Mouse (Mus musculus) erythroblast, embryonic 14.5 days (primary cell): Measurements from ENCODE around the gene Col5a1. TPM values are rescaled to one million over a fixed set of nuclear protein-coding genes. Genes with fewer than 3 reads are reported as not detected.

Experiments
- H3K27me3 ChIP-seq: 2 replicates; pipeline ENCODE4 v1.6.1; 2012; ENCODE audit warnings: inconsistent platforms; ENCODE audit not compliant: control insufficient read depth
- H3K36me3 ChIP-seq: 2 replicates; pipeline ENCODE4 v1.6.1; 2012; ENCODE audit warnings: mild to moderate bottlenecking, inconsistent platforms; ENCODE audit not compliant: control insufficient read depth
- H3K4me1 ChIP-seq: 2 replicates; pipeline ENCODE4 v1.6.1; 2012; ENCODE audit warnings: inconsistent platforms; ENCODE audit not compliant: control insufficient read depth
- H3K4me3 ChIP-seq: replicated peaks from 2 replicates; pipeline ENCODE3; 2012; ENCODE audit warnings: moderate library complexity, mild to moderate bottlenecking, inconsistent platforms
- H3K9me3 ChIP-seq: 2 replicates; pipeline ENCODE4 v1.6.1; 2012; ENCODE audit warnings: low read length, inconsistent platforms, mixed read lengths; ENCODE audit not compliant: control insufficient read depth
- GATA1 ChIP-seq: IDR thresholded peaks from 2 replicates; pipeline ENCODE4 v1.6.1; 2012; ENCODE audit warnings: low read length, inconsistent platforms, mixed read lengths
- TAL1 ChIP-seq: IDR thresholded peaks from 3 replicates; pipeline ENCODE4 v1.6.1; 2012; ENCODE audit warnings: low read length, inconsistent platforms, mixed read lengths
- polyA plus RNA-seq: library from polyadenylated mRNA; stranded (reverse); fragments of >175 nt; gene quantifications from 2 replicates; pipeline ENCODE4 v1.2.3, GENCODE M21; 2012

The Col5a1 gene
- polyA plus RNA-seq, 1 experiment: 1.2 TPM

DNA sequence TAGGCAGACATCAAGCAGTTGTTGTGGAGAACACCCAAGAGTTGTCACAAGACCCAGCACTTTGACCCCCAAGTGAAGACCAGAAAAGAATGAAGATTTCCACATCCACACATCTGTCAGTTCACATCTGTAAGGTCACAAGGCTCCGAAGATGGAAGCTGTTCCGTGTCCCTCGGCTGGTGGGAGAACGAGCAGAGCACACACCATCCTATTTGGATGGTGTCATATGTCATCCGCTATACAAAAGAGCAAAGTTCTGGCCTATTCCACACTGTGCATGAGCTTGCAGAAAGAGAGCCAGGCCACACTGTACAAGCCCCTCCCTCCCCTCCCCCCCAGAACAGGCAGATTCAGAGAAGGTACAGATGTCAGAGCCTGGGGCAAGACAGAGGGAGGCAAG, 202.9 kb downstream of the Col5a1 start:
- no peak overlapping the region for H3K4me3 ChIP-seq
- H3K4me1 ChIP-seq: peaks cover 51% of the 10 kb centered on the region
- H3K36me3 ChIP-seq: no peaks in the 10 kb centered on the region
- TF ChIP-seq TAL1: no peak
- TF ChIP-seq GATA1: no peak
- H3K9me3 ChIP-seq: no peaks in the 10 kb centered on the region
- no peaks in the 10 kb centered on the region for H3K27me3 ChIP-seq

Other genes starting within 250 kb of the Col5a1 start
- 0.55 TPM in 2 replicates for gene Rxra, start 210.0 kb upstream of the Col5a1 start, polyA plus RNA-seq
- not detected in 2 replicates for gene Fcnb, start 198.5 kb downstream of the Col5a1 start, polyA plus RNA-seq